Mouse (Mus musculus): ENCODE data around the gene Ctss. TPM values are rescaled to one million over a fixed set of nuclear protein-coding genes. Genes with fewer than 3 reads are reported as not detected.

Gene Ctss
- total and polyA plus RNA-seq, 2 experiments from 2014 or later: 19.2 to 19.6 TPM

DNA sequence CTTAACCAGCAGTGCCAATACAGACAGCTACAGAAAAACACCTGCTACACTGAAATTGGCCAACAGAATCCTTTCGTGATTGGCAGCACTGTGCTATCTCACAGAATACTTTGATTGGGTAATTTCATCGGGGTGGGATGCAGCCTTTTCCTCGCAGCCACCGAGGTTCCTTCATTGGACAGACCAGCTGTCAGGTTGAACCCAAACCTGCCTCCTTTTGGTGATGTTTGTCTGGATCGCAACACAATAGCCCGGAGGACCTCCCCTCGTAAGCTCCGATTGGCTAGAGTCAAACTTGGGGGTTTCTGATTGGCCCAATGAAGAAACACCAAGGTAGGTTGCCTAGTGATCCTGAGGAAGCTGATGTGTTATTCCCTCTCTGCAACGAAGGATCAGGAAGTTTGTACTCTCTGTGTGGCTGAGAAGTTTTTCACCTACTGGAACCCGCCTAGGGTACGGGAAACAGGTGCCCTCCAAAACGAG lies 62.1 kb downstream of the Ctss start, which contains the start of gene Golph3l:
Gene Golph3l (plus strand): TSS at position 331 of the 483 bp plus-strand sequence.
- DNase-seq (ENCODE audit: low spot score) (peak; percentile 98), ATAC-seq (ENCODE audit: low FRiP score) (peak; percentile 100)
- H3K4me1 ChIP-seq (ENCODE audit: insufficient read depth, low read length): no peaks in the 10 kb centered on the region
- WGBS: under 1% methylated on average over 12 of the region's 12 CpGs
- no peaks in the 10 kb centered on the region for H3K27me3 ChIP-seq (ENCODE audit: insufficient read depth, low read length)
- H3K36me3 ChIP-seq (ENCODE audit: insufficient read depth, low read length): no peaks in the 10 kb centered on the region
- H3K27ac ChIP-seq (ENCODE audit: low read depth, low read length): peak within 1 kb of the TSS; percentile 48; the same call in 1 of the 2 replicates
- H3K4me3 ChIP-seq (ENCODE audit: low read depth, low read length): peak within 1 kb of the TSS; percentile 62
- H3K9ac ChIP-seq (replicated peaks; ENCODE audit: low read length, poor library complexity, severe bottlenecking): peak within 1 kb of the TSS; percentile 54
- no peaks in the 10 kb centered on the region for H3K9me3 ChIP-seq (ENCODE audit: low read length)
- peak within 1 kb of the TSS; percentile 62 for H3K4me2 ChIP-seq (ENCODE audit: low read depth, low read length, poor library complexity, severe bottlenecking)
- peak; percentile 43 for TF ChIP-seq CTCF (IDR thresholded peaks at IDR 0.05)

DNA sequence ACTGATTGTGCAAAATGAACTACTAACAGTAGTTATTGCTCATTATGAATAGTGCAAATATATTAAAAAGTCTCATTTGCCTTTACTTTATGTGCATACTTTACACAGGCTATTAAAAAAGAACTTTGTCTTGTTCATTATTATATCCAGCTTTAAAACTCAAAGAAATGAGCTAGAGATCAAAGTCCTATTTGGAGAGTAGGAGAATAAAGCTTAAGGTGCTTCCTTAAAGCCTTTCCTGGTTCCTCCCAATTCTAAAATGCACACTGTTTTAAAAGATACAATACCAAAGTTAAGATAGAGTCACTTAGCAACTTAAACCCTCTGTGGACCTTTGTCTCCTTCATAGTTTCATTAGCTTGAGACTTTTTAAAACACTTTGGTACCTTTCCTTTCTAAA lies 72.1 kb downstream of the Ctss start:
- Histone ChIP-seq H3K36me3 (ENCODE audit: insufficient read depth, low read length) (no peaks in the 10 kb centered on the region), H3K9me3 (ENCODE audit: low read length) (no peaks in the 10 kb centered on the region), H3K27me3 (ENCODE audit: insufficient read depth, low read length) (no peaks in the 10 kb centered on the region), H3K4me3 (ENCODE audit: low read depth, low read length) (no peak overlapping the region), H3K4me2 (ENCODE audit: low read depth, low read length, poor library complexity, severe bottlenecking) (no peak overlapping the region), H3K4me1 (ENCODE audit: insufficient read depth, low read length) (no peaks in the 10 kb centered on the region), H3K27ac (ENCODE audit: low read depth, low read length) (no peak overlapping the region), H3K9ac (replicated peaks; ENCODE audit: low read length, poor library complexity, severe bottlenecking) (no peak overlapping the region)
- DNase-seq (ENCODE audit: low spot score) (no peak), ATAC-seq (ENCODE audit: low FRiP score) (no peak)
- no peak for TF ChIP-seq CTCF (IDR thresholded peaks at IDR 0.05)

DNA sequence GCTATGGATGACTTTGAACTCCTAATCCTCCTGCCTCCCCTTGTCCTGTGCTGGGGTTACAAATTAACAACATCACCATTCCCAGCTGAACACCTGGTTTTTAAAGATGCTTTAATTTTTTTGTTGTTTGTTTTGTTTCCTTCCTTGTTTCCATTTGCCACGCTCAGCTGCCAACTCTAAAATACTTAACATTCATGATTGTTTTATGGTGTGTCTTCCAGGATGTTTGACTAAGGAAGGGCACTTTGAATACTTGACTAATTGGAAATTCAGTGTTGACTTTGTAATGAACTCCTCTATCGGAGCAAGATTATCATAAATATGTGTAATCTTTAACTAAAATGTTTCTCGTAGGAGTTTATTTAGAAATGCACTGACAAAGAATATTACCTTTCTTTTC lies 74.7 kb downstream of the Ctss start:
- no peaks in the 10 kb centered on the region for H3K9me3 ChIP-seq (ENCODE audit: low read length)
- no peaks in the 10 kb centered on the region for H3K4me1 ChIP-seq (ENCODE audit: insufficient read depth, low read length)
- DNase-seq (ENCODE audit: low spot score) (no peak), ATAC-seq (ENCODE audit: low FRiP score) (no peak)
- no peaks in the 10 kb centered on the region for H3K36me3 ChIP-seq (ENCODE audit: insufficient read depth, low read length)
- no peak for TF ChIP-seq CTCF (IDR thresholded peaks at IDR 0.05)
- H3K27me3 ChIP-seq (ENCODE audit: insufficient read depth, low read length): no peaks in the 10 kb centered on the region
- no peak overlapping the region for H3K9ac ChIP-seq (replicated peaks; ENCODE audit: low read length, poor library complexity, severe bottlenecking)
- no peak overlapping the region for H3K27ac ChIP-seq (ENCODE audit: low read depth, low read length)
- 86% methylated on average over 3 of the region's 3 CpGs for WGBS
- no peak overlapping the region for H3K4me3 ChIP-seq (ENCODE audit: low read depth, low read length)
- H3K4me2 ChIP-seq (ENCODE audit: low read depth, low read length, poor library complexity, severe bottlenecking): no peak overlapping the region

Other genes with a start within 250 kb of the Ctss start
- gene Mindy1, start 245.4 kb upstream of the Ctss start, total RNA-seq (2014; rRNA removed): 36.5 and 37.1 TPM in 2 replicates
- gene Mindy1, start 245.4 kb upstream of the Ctss start, polyA plus RNA-seq (2015; fragmentation: Nextera tagmentation; extraction: Ambion mirVana): 34.8 and 36.5 TPM in 2 replicates
- gene Prune1, start 244.7 kb upstream of the Ctss start, total RNA-seq (2014; rRNA removed): 78.9 and 93.8 TPM in 2 replicates
- 77.3 and 84.0 TPM in 2 replicates for gene Prune1, start 244.7 kb upstream of the Ctss start, polyA plus RNA-seq (2015; fragmentation: Nextera tagmentation; extraction: Ambion mirVana)
- 0.27 TPM in 1 of 2 replicates, not detected in the other for gene Anxa9, start 219.6 kb upstream of the Ctss start, total RNA-seq (2014; rRNA removed)
- 0.32 TPM in 2 replicates for gene Anxa9, start 219.6 kb upstream of the Ctss start, polyA plus RNA-seq (2015; fragmentation: Nextera tagmentation; extraction: Ambion mirVana)
- 58.5 and 62.7 TPM in 2 replicates for gene Cers2, start 212.0 kb upstream of the Ctss start, total RNA-seq (2014; rRNA removed)
- gene Cers2, start 212.0 kb upstream of the Ctss start, polyA plus RNA-seq (2015; fragmentation: Nextera tagmentation; extraction: Ambion mirVana): 82.5 and 83.9 TPM in 2 replicates
- gene Setdb1, start 169.6 kb upstream of the Ctss start, total RNA-seq (2014; rRNA removed): 44.4 and 46.2 TPM in 2 replicates
- gene Setdb1, start 169.6 kb upstream of the Ctss start, polyA plus RNA-seq (2015; fragmentation: Nextera tagmentation; extraction: Ambion mirVana): 27.4 and 28.4 TPM in 2 replicates
- not detected in 2 replicates for gene 4930558C23Rik, start 123.9 kb upstream of the Ctss start, total RNA-seq (2014; rRNA removed)
- not detected in 2 replicates for gene 4930558C23Rik, start 123.9 kb upstream of the Ctss start, polyA plus RNA-seq (2015; fragmentation: Nextera tagmentation; extraction: Ambion mirVana)
- gene Arnt, start 92.4 kb upstream of the Ctss start, total RNA-seq (2014; rRNA removed): 12.4 and 25.7 TPM in 2 replicates
- gene Arnt, start 92.4 kb upstream of the Ctss start, polyA plus RNA-seq (2015; fragmentation: Nextera tagmentation; extraction: Ambion mirVana): 6.9 and 8.7 TPM in 2 replicates
- 3.6 and 6.5 TPM in 2 replicates for gene Ctsk, start 27.5 kb upstream of the Ctss start, total RNA-seq (2014; rRNA removed)
- 7.7 and 10.1 TPM in 2 replicates for gene Ctsk, start 27.5 kb upstream of the Ctss start, polyA plus RNA-seq (2015; fragmentation: Nextera tagmentation; extraction: Ambion mirVana)
- gene Hormad1, start 32.9 kb downstream of the Ctss start, total RNA-seq (2014; rRNA removed): not detected in 2 replicates
- gene Hormad1, start 32.9 kb downstream of the Ctss start, polyA plus RNA-seq (2015; fragmentation: Nextera tagmentation; extraction: Ambion mirVana): not detected in 2 replicates
- gene Golph3l, start 62.1 kb downstream of the Ctss start, total RNA-seq (2014; rRNA removed): 19.1 and 22.2 TPM in 2 replicates
- gene Golph3l, start 62.1 kb downstream of the Ctss start, polyA plus RNA-seq (2015; fragmentation: Nextera tagmentation; extraction: Ambion mirVana): 18.8 and 19.8 TPM in 2 replicates
- gene Ensa, start 98.2 kb downstream of the Ctss start, total RNA-seq (2014; rRNA removed): 100 and 124 TPM in 2 replicates
- gene Ensa, start 98.2 kb downstream of the Ctss start, polyA plus RNA-seq (2015; fragmentation: Nextera tagmentation; extraction: Ambion mirVana): 167 and 169 TPM in 2 replicates
- 105 and 136 TPM in 2 replicates for gene Mcl1, start 132.0 kb downstream of the Ctss start, total RNA-seq (2014; rRNA removed)
- 35.8 and 42.8 TPM in 2 replicates for gene Mcl1, start 132.0 kb downstream of the Ctss start, polyA plus RNA-seq (2015; fragmentation: Nextera tagmentation; extraction: Ambion mirVana)
- 1.3 and 1.4 TPM in 2 replicates for gene Adamtsl4, start 161.1 kb downstream of the Ctss start, total RNA-seq (2014; rRNA removed)
- gene Adamtsl4, start 161.1 kb downstream of the Ctss start, polyA plus RNA-seq (2015; fragmentation: Nextera tagmentation; extraction: Ambion mirVana): 1.0 and 1.4 TPM in 2 replicates
- gene Ecm1, start 212.8 kb downstream of the Ctss start, total RNA-seq (2014; rRNA removed): 6.2 and 9.9 TPM in 2 replicates
- gene Ecm1, start 212.8 kb downstream of the Ctss start, polyA plus RNA-seq (2015; fragmentation: Nextera tagmentation; extraction: Ambion mirVana): 9.7 and 10.8 TPM in 2 replicates
- 34.7 and 39.8 TPM in 2 replicates for gene Tars2, start 233.4 kb downstream of the Ctss start, total RNA-seq (2014; rRNA removed)
- gene Tars2, start 233.4 kb downstream of the Ctss start, polyA plus RNA-seq (2015; fragmentation: Nextera tagmentation; extraction: Ambion mirVana): 40.8 and 45.0 TPM in 2 replicates

All from midbrain, postnatal 0 days (tissue).